Mouse (Mus musculus): ENCODE measurements at regions not wholly inside any gene's neighbourhood (a gene's known extent, or its start where the extent isn't known, plus 50 kb on each side); places are given as distances from the start of the nearest gene placed in this dataset.

DNA sequence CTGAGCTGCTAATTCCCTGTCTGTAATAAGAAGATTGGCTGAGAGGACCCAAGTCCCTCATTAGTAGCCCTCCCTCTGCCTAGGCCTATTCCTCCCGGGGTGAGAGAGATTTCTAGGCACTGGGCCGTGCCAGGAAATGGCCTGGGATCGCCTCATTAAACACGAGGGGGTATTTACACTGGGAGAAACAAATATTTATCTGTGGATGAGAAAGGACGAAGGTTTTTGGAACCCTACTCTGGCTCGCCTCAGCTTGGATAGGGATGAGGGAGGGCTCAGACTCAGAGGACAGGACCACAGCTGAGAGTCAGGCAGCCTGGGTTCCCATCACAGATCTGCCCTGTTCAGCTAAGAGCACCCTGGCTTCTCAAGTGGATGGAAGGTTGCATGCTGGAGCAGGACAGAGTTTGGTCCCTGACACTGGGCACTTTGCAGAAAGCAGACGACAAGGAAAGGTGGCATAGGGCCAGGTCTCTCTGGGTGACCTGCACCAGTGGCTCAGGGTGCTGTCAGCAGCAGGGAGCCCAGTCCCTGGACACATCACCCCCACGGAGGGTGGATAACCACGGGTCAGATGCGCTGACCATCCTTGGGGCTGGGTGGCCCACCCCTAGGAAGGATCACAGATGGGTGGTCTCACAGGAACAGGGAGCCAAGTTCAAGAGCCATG, 94.0 kb upstream of the Wnt4 start:
- TF ChIP-seq JUND (conservative IDR thresholded peaks at IDR 0.05; ENCODE audit: low read depth, low read length) (no peak), NRF1 (IDR thresholded peaks at IDR 0.05; ENCODE audit: low read depth, low read length) (no peak), CTCF (conservative IDR thresholded peaks at IDR 0.05 in 1 of 2, IDR thresholded peaks at IDR 0.05 in 1 of 2; ENCODE audit: low read depth in 2 of 2, low read length in 2 of 2) (no peak), ZNF384 (IDR thresholded peaks at IDR 0.05; ENCODE audit: low read depth, low read length) (no peak)

Measured in CH12.LX (cell line).